Mouse (Mus musculus): Measurements from ENCODE around the gene Rasa3. TPM values are rescaled to one million over a fixed set of nuclear protein-coding genes. Genes with fewer than 3 reads are reported as not detected.
A peak's percentile ranks its signal among the peaks of the same experiment; 100 is the strongest.

Rasa3 gene
- polyA plus RNA-seq, 1 experiment: 43.5 TPM

GRCm38 (mm10) chr8:13595861-13596260 is 81.5 kb downstream of the Rasa3 start:
- TF ChIP-seq POLR2A (IDR thresholded peaks at IDR 0.05; ENCODE audit: borderline replicate concordance, extremely low read depth, low read depth, low read length) (no peak), CTCF (IDR thresholded peaks at IDR 0.05; ENCODE audit: insufficient read depth, low read length) (peak; percentile 17; the same call in 1 of the 2 replicates)
- no peak overlapping the region for H3K4me3 ChIP-seq (replicated peaks; ENCODE audit: extremely low read depth, low read depth, low read length)
- DNase-seq: no peak
- 84% methylated on average over 6 of the region's 6 CpGs for WGBS
- H3K4me1 ChIP-seq (ENCODE audit: control insufficient read depth, insufficient read depth, low read length): peaks cover 11% of the 10 kb centered on the region

DNA sequence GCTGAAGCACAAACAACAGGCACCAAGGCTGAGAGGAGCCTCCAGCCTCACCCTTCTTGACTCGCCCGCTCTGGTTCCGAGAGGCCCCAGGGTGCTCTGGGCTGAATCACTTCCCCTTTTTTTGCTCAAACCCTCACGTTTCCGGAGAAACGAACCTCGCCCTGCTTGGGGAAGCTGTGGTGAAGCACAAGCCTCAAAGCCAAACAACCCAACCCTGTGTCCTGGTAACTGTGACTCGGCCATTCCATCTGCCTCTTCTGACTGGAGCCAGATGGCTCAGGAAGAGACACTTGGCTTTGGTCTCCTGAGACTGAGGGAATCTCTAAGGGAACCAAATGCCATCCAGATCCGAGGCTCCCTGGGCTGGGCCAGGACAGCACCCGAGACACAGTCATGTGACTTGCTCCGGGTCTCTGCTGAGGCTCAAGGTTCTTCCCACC is 82.5 kb downstream of the Rasa3 start:
- H3K4me1 ChIP-seq (ENCODE audit: control insufficient read depth, insufficient read depth, low read length): peaks cover 4% of the 10 kb centered on the region; the same call in 1 of the 2 replicates
- DNase-seq: peak; percentile 14
- WGBS: 55% methylated on average over 11 of the region's 11 CpGs
- TF ChIP-seq CTCF (IDR thresholded peaks at IDR 0.05; ENCODE audit: insufficient read depth, low read length) (no peak), POLR2A (IDR thresholded peaks at IDR 0.05; ENCODE audit: borderline replicate concordance, extremely low read depth, low read depth, low read length) (no peak)
- H3K4me3 ChIP-seq (replicated peaks; ENCODE audit: extremely low read depth, low read depth, low read length): no peak overlapping the region

DNA sequence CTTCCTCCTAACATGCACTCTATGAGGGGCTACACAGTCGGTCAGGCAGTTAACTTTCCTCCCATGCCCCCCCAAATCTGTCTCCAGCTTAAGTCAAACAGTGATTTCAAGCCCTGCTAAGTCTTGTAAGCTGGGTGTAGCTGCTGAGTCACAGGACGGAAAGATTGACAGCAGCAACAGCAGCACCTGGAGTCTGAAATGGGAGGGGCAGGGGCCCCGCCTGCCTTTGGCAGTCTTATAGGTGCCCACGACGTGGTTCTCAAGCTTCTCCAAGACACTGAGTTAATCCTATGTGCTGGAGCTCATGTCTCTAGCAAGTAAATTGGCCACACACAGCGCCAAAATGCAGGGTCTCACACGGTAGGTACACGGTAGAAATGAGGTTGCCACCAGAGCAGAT is 84.1 kb downstream of the Rasa3 start:
- WGBS: 72% methylated on average over 8 of the region's 8 CpGs
- no peak for DNase-seq
- Histone ChIP-seq H3K4me1 (ENCODE audit: control insufficient read depth, insufficient read depth, low read length) (peaks cover 2% of the 10 kb centered on the region; the same call in 1 of the 2 replicates), H3K4me3 (replicated peaks; ENCODE audit: extremely low read depth, low read depth, low read length) (no peak overlapping the region)
- no peak for TF ChIP-seq POLR2A (IDR thresholded peaks at IDR 0.05; ENCODE audit: borderline replicate concordance, extremely low read depth, low read depth, low read length)
- no peak for TF ChIP-seq CTCF (IDR thresholded peaks at IDR 0.05; ENCODE audit: insufficient read depth, low read length)

- 87% methylated on average over 6 of the region's 6 CpGs for WGBS
- Histone ChIP-seq H3K4me3 (replicated peaks; ENCODE audit: extremely low read depth, low read depth, low read length) (no peak overlapping the region), H3K4me1 (ENCODE audit: control insufficient read depth, insufficient read depth, low read length) (peaks cover 2% of the 10 kb centered on the region; the same call in 1 of the 2 replicates)
- DNase-seq: no peak
- TF ChIP-seq CTCF (IDR thresholded peaks at IDR 0.05; ENCODE audit: insufficient read depth, low read length) (no peak), POLR2A (IDR thresholded peaks at IDR 0.05; ENCODE audit: borderline replicate concordance, extremely low read depth, low read depth, low read length) (no peak)
Observed at GRCm38 (mm10) chr8:13591246-13591645, 86.2 kb downstream of the Rasa3 start.

- TF ChIP-seq POLR2A (IDR thresholded peaks at IDR 0.05; ENCODE audit: borderline replicate concordance, extremely low read depth, low read depth, low read length) (no peak), CTCF (IDR thresholded peaks at IDR 0.05; ENCODE audit: insufficient read depth, low read length) (no peak)
- Histone ChIP-seq H3K4me3 (replicated peaks; ENCODE audit: extremely low read depth, low read depth, low read length) (no peak overlapping the region), H3K4me1 (ENCODE audit: control insufficient read depth, insufficient read depth, low read length) (no peaks in the 10 kb centered on the region)
- 72% methylated on average over 6 of the region's 6 CpGs for WGBS
- DNase-seq: no peak
Observed at GRCm38 (mm10) chr8:13589071-13589470, 88.3 kb downstream of the Rasa3 start.

DNA sequence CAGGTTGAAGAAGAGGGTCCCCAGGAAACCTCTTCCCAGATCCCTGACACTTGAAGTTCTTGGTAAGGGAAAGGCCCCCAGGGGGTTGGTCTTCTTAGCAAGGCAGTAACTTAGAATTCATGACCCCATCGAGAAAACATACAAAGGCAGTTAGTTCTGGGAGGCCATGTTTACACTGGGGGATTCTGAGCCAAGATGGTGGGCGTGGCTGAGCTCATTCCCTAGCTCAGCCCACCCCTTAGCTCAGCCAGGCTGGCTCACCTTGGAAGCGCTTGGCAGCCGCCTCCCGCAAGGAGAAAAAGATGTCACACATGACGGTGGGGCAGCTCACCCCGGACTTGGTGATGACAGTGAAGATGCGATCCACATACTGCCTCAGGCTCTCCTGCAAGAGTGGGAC is 92.8 kb downstream of the Rasa3 start:
- no peak for TF ChIP-seq POLR2A (IDR thresholded peaks at IDR 0.05; ENCODE audit: borderline replicate concordance, extremely low read depth, low read depth, low read length)
- TF ChIP-seq CTCF (IDR thresholded peaks at IDR 0.05; ENCODE audit: insufficient read depth, low read length): no peak
- Histone ChIP-seq H3K4me3 (replicated peaks; ENCODE audit: extremely low read depth, low read depth, low read length) (no peak overlapping the region), H3K4me1 (ENCODE audit: control insufficient read depth, insufficient read depth, low read length) (no peaks in the 10 kb centered on the region)
- 70% methylated on average over 8 of the region's 8 CpGs for WGBS
- no peak for DNase-seq

GRCm38 (mm10) chr8:13577869-13578268 is 99.5 kb downstream of the Rasa3 start:
- TF ChIP-seq CTCF (IDR thresholded peaks at IDR 0.05; ENCODE audit: insufficient read depth, low read length) (no peak), POLR2A (IDR thresholded peaks at IDR 0.05; ENCODE audit: borderline replicate concordance, extremely low read depth, low read depth, low read length) (no peak)
- WGBS: 92% methylated on average over 6 of the region's 6 CpGs
- no peak for DNase-seq
- Histone ChIP-seq H3K4me3 (replicated peaks; ENCODE audit: extremely low read depth, low read depth, low read length) (no peak overlapping the region), H3K4me1 (ENCODE audit: control insufficient read depth, insufficient read depth, low read length) (no peaks in the 10 kb centered on the region)

GRCm38 (mm10) chr8:13571999-13572398 is 105.4 kb downstream of the Rasa3 start:
- H3K4me1 ChIP-seq (ENCODE audit: control insufficient read depth, insufficient read depth, low read length): no peaks in the 10 kb centered on the region
- no peak for TF ChIP-seq POLR2A (IDR thresholded peaks at IDR 0.05; ENCODE audit: borderline replicate concordance, extremely low read depth, low read depth, low read length)
- no peak for TF ChIP-seq CTCF (IDR thresholded peaks at IDR 0.05; ENCODE audit: insufficient read depth, low read length)
- WGBS: 83% methylated on average over 11 of the region's 11 CpGs
- DNase-seq: no peak
- H3K4me3 ChIP-seq (replicated peaks; ENCODE audit: extremely low read depth, low read depth, low read length): no peak overlapping the region

DNA sequence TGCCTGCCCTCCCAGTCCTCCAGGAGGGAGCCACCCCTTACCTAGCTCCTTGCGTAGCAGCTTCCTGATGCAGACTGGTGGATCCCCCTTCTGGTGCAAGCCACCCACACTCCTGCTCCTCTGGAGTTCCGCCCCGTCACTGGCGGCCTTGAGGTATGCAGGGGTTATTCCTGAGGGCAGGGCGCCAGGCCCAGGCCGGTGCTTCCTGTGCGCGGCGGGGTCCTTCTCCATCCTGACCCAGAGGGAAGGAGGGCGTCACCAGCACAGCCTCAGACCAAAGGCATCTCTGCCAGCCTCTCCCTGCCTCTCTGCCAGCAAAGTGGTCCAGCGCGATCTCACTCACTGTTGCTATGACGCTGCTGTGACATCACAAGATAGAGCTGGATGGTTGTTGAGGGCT is 115.3 kb downstream of the Rasa3 start, which contains the start of gene 1700029H14Rik:
1700029H14Rik (minus strand) TSS at position 344 of the 400 bp plus-strand sequence.
- no peak for DNase-seq
- 21% methylated on average over 13 of the region's 13 CpGs for WGBS
- TF ChIP-seq POLR2A (IDR thresholded peaks at IDR 0.05; ENCODE audit: borderline replicate concordance, extremely low read depth, low read depth, low read length): no peak
- TF ChIP-seq CTCF (IDR thresholded peaks at IDR 0.05; ENCODE audit: insufficient read depth, low read length): no peak
- Histone ChIP-seq H3K4me3 (replicated peaks; ENCODE audit: extremely low read depth, low read depth, low read length) (no peak within 1 kb of the TSS), H3K4me1 (ENCODE audit: control insufficient read depth, insufficient read depth, low read length) (no peaks in the 10 kb centered on the region)

DNA sequence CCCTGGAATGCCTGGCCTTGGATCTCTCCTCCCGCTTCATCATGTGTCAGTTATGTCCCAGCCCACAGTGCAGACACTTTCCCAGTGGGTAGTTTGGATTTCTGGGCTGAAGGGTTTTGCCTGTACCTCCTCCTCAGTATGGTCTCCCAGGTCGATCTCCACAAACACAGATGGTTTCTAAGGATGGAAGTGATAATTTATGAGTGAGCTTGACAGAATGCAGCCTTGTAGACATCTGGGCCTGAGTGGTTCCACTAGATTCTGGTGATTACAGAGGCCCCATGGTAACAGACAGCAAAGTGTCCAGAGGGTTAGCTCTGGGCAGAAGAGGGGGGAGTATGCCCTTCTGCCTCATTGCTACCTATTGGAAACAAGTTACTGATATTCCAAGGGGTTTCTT is 119.9 kb downstream of the Rasa3 start:
- Histone ChIP-seq H3K4me1 (ENCODE audit: control insufficient read depth, insufficient read depth, low read length) (no peaks in the 10 kb centered on the region), H3K4me3 (replicated peaks; ENCODE audit: extremely low read depth, low read depth, low read length) (no peak overlapping the region)
- DNase-seq: no peak
- 67% methylated on average over 2 of the region's 2 CpGs for WGBS
- TF ChIP-seq POLR2A (IDR thresholded peaks at IDR 0.05; ENCODE audit: borderline replicate concordance, extremely low read depth, low read depth, low read length): no peak
- no peak for TF ChIP-seq CTCF (IDR thresholded peaks at IDR 0.05; ENCODE audit: insufficient read depth, low read length)

Measured in lung, adult 2 months (tissue).